Mouse (Mus musculus): Measurements from ENCODE around the gene Rab29. TPM values are rescaled to one million over a fixed set of nuclear protein-coding genes. Genes with fewer than 3 reads are reported as not detected.
A peak's percentile ranks its signal among the peaks of the same experiment; 100 is the strongest.

The Rab29 gene
- polyA plus RNA-seq, 1 experiment from 2014 or later: 10.3 TPM

- H3K4me3 ChIP-seq (ENCODE audit: low read depth, low read length): no peak overlapping the region
- H3K9me3 ChIP-seq (ENCODE audit: control insufficient read depth, low read length): no peaks in the 10 kb centered on the region
- WGBS: 62% methylated on average over 1 of the region's 1 CpGs
- H3K27ac ChIP-seq (ENCODE audit: low read depth, low read length): no peak overlapping the region
- no peak for ATAC-seq (ENCODE audit: insufficient read depth, low FRiP score, low TSS enrichment)
- no peak overlapping the region for H3K9ac ChIP-seq (ENCODE audit: low read length)
- H3K27me3 ChIP-seq (ENCODE audit: control insufficient read depth, insufficient read depth, low read length): no peaks in the 10 kb centered on the region
- H3K4me2 ChIP-seq (ENCODE audit: low read depth): no peak overlapping the region
- peaks cover 1% of the 10 kb centered on the region; the same call in 1 of the 2 replicates for H3K4me1 ChIP-seq (ENCODE audit: control insufficient read depth, insufficient read depth, low read length)
- no peaks in the 10 kb centered on the region for H3K36me3 ChIP-seq (ENCODE audit: control insufficient read depth, insufficient read depth, low read length)
- no peak for DNase-seq (ENCODE audit: low spot score)
Measured at GRCm38 (mm10) chr1:131872856-131873255, 5.8 kb downstream of the Rab29 start.

- Histone ChIP-seq H3K9me3 (ENCODE audit: control insufficient read depth, low read length) (no peaks in the 10 kb centered on the region), H3K4me2 (ENCODE audit: low read depth) (no peak overlapping the region), H3K9ac (ENCODE audit: low read length) (no peak overlapping the region), H3K4me3 (ENCODE audit: low read depth, low read length) (no peak overlapping the region), H3K27me3 (ENCODE audit: control insufficient read depth, insufficient read depth, low read length) (no peaks in the 10 kb centered on the region), H3K27ac (ENCODE audit: low read depth, low read length) (no peak overlapping the region), H3K36me3 (ENCODE audit: control insufficient read depth, insufficient read depth, low read length) (no peaks in the 10 kb centered on the region), H3K4me1 (ENCODE audit: control insufficient read depth, insufficient read depth, low read length) (no peaks in the 10 kb centered on the region)
- ATAC-seq (ENCODE audit: insufficient read depth, low FRiP score, low TSS enrichment): no peak
- 70% methylated on average over 2 of the region's 2 CpGs for whole genome bisulfite sequencing
- DNase-seq (ENCODE audit: low spot score): no peak
Measured at GRCm38 (mm10) chr1:131879816-131880215, 12.8 kb downstream of the Rab29 start.

- peak; percentile 20 for DNase-seq (ENCODE audit: low spot score)
Measured at GRCm38 (mm10) chr1:131882787-131883186, 15.8 kb downstream of the Rab29 start.

GRCm38 (mm10) chr1:131886173-131886572, 19.1 kb downstream of the Rab29 start:
- no peaks in the 10 kb centered on the region for H3K9me3 ChIP-seq (ENCODE audit: control insufficient read depth, low read length)
- no peak overlapping the region for H3K4me3 ChIP-seq (ENCODE audit: low read depth, low read length)
- H3K36me3 ChIP-seq (ENCODE audit: control insufficient read depth, insufficient read depth, low read length): no peaks in the 10 kb centered on the region
- H3K4me2 ChIP-seq (ENCODE audit: low read depth): no peak overlapping the region
- H3K27me3 ChIP-seq (ENCODE audit: control insufficient read depth, insufficient read depth, low read length): no peaks in the 10 kb centered on the region
- H3K9ac ChIP-seq (ENCODE audit: low read length): no peak overlapping the region
- no peak overlapping the region for H3K27ac ChIP-seq (ENCODE audit: low read depth, low read length)
- ATAC-seq (ENCODE audit: insufficient read depth, low FRiP score, low TSS enrichment) (no peak), DNase-seq (ENCODE audit: low spot score) (no peak)
- no peaks in the 10 kb centered on the region for H3K4me1 ChIP-seq (ENCODE audit: control insufficient read depth, insufficient read depth, low read length)
- 68% methylated on average over 2 of the region's 2 CpGs for WGBS

More at GRCm38 (mm10) chr1:131882787-131883186, 15.8 kb downstream of the Rab29 start:
- no peak for ATAC-seq (ENCODE audit: insufficient read depth, low FRiP score, low TSS enrichment)
- Histone ChIP-seq H3K4me1 (ENCODE audit: control insufficient read depth, insufficient read depth, low read length) (no peaks in the 10 kb centered on the region), H3K9ac (ENCODE audit: low read length) (no peak overlapping the region), H3K4me2 (ENCODE audit: low read depth) (no peak overlapping the region), H3K36me3 (ENCODE audit: control insufficient read depth, insufficient read depth, low read length) (no peaks in the 10 kb centered on the region), H3K9me3 (ENCODE audit: control insufficient read depth, low read length) (no peaks in the 10 kb centered on the region), H3K27me3 (ENCODE audit: control insufficient read depth, insufficient read depth, low read length) (no peaks in the 10 kb centered on the region), H3K4me3 (ENCODE audit: low read depth, low read length) (no peak overlapping the region), H3K27ac (ENCODE audit: low read depth, low read length) (no peak overlapping the region)
- WGBS: 61% methylated on average over 2 of the region's 2 CpGs

GRCm38 (mm10) chr1:131886641-131887040, 19.6 kb downstream of the Rab29 start:
- Histone ChIP-seq H3K27me3 (ENCODE audit: control insufficient read depth, insufficient read depth, low read length) (no peaks in the 10 kb centered on the region), H3K9ac (ENCODE audit: low read length) (no peak overlapping the region), H3K4me1 (ENCODE audit: control insufficient read depth, insufficient read depth, low read length) (no peaks in the 10 kb centered on the region), H3K4me2 (ENCODE audit: low read depth) (no peak overlapping the region), H3K9me3 (ENCODE audit: control insufficient read depth, low read length) (no peaks in the 10 kb centered on the region), H3K36me3 (ENCODE audit: control insufficient read depth, insufficient read depth, low read length) (no peaks in the 10 kb centered on the region), H3K4me3 (ENCODE audit: low read depth, low read length) (no peak overlapping the region), H3K27ac (ENCODE audit: low read depth, low read length) (no peak overlapping the region)
- no peak for DNase-seq (ENCODE audit: low spot score)
- whole genome bisulfite sequencing: 89% methylated on average over 3 of the region's 3 CpGs
- ATAC-seq (ENCODE audit: insufficient read depth, low FRiP score, low TSS enrichment): no peak

- no peak overlapping the region for H3K4me3 ChIP-seq (ENCODE audit: low read depth, low read length)
- ATAC-seq (ENCODE audit: insufficient read depth, low FRiP score, low TSS enrichment): no peak
- H3K27me3 ChIP-seq (ENCODE audit: control insufficient read depth, insufficient read depth, low read length): no peaks in the 10 kb centered on the region
- no peak overlapping the region for H3K27ac ChIP-seq (ENCODE audit: low read depth, low read length)
- no peaks in the 10 kb centered on the region for H3K36me3 ChIP-seq (ENCODE audit: control insufficient read depth, insufficient read depth, low read length)
- H3K9me3 ChIP-seq (ENCODE audit: control insufficient read depth, low read length): no peaks in the 10 kb centered on the region
- no peak for DNase-seq (ENCODE audit: low spot score)
- no peak overlapping the region for H3K9ac ChIP-seq (ENCODE audit: low read length)
- H3K4me1 ChIP-seq (ENCODE audit: control insufficient read depth, insufficient read depth, low read length): no peaks in the 10 kb centered on the region
- 55% methylated on average over 6 of the region's 6 CpGs for WGBS
- H3K4me2 ChIP-seq (ENCODE audit: low read depth): no peak overlapping the region
Measured at GRCm38 (mm10) chr1:131890043-131890658, 23.1 kb downstream of the Rab29 start.

GRCm38 (mm10) chr1:131891436-131891835, 24.4 kb downstream of the Rab29 start:
- Histone ChIP-seq H3K9me3 (ENCODE audit: control insufficient read depth, low read length) (no peaks in the 10 kb centered on the region), H3K4me3 (ENCODE audit: low read depth, low read length) (no peak overlapping the region), H3K27ac (ENCODE audit: low read depth, low read length) (no peak overlapping the region), H3K9ac (ENCODE audit: low read length) (no peak overlapping the region), H3K27me3 (ENCODE audit: control insufficient read depth, insufficient read depth, low read length) (no peaks in the 10 kb centered on the region), H3K4me2 (ENCODE audit: low read depth) (no peak overlapping the region), H3K4me1 (ENCODE audit: control insufficient read depth, insufficient read depth, low read length) (no peaks in the 10 kb centered on the region), H3K36me3 (ENCODE audit: control insufficient read depth, insufficient read depth, low read length) (no peaks in the 10 kb centered on the region)
- 70% methylated on average over 4 of the region's 4 CpGs for WGBS
- no peak for ATAC-seq (ENCODE audit: insufficient read depth, low FRiP score, low TSS enrichment)
- no peak for DNase-seq (ENCODE audit: low spot score)

- Histone ChIP-seq H3K9me3 (ENCODE audit: control insufficient read depth, low read length) (no peaks in the 10 kb centered on the region), H3K27ac (ENCODE audit: low read depth, low read length) (no peak overlapping the region), H3K4me1 (ENCODE audit: control insufficient read depth, insufficient read depth, low read length) (no peaks in the 10 kb centered on the region), H3K27me3 (ENCODE audit: control insufficient read depth, insufficient read depth, low read length) (no peaks in the 10 kb centered on the region), H3K36me3 (ENCODE audit: control insufficient read depth, insufficient read depth, low read length) (no peaks in the 10 kb centered on the region), H3K4me3 (ENCODE audit: low read depth, low read length) (no peak overlapping the region), H3K9ac (ENCODE audit: low read length) (no peak overlapping the region), H3K4me2 (ENCODE audit: low read depth) (no peak overlapping the region)
- no peak for ATAC-seq (ENCODE audit: insufficient read depth, low FRiP score, low TSS enrichment)
- DNase-seq (ENCODE audit: low spot score): no peak
- whole genome bisulfite sequencing: 86% methylated on average over 4 of the region's 4 CpGs
Measured at GRCm38 (mm10) chr1:131902679-131903078, 35.7 kb downstream of the Rab29 start.

- ATAC-seq (ENCODE audit: insufficient read depth, low FRiP score, low TSS enrichment): no peak
- Histone ChIP-seq H3K27ac (ENCODE audit: low read depth, low read length) (no peak overlapping the region), H3K4me3 (ENCODE audit: low read depth, low read length) (no peak overlapping the region), H3K9me3 (ENCODE audit: control insufficient read depth, low read length) (no peaks in the 10 kb centered on the region), H3K27me3 (ENCODE audit: control insufficient read depth, insufficient read depth, low read length) (no peaks in the 10 kb centered on the region), H3K36me3 (ENCODE audit: control insufficient read depth, insufficient read depth, low read length) (no peaks in the 10 kb centered on the region), H3K9ac (ENCODE audit: low read length) (no peak overlapping the region), H3K4me1 (ENCODE audit: control insufficient read depth, insufficient read depth, low read length) (no peaks in the 10 kb centered on the region), H3K4me2 (ENCODE audit: low read depth) (no peak overlapping the region)
- DNase-seq (ENCODE audit: low spot score): no peak
- WGBS: 90% methylated on average over 7 of the region's 7 CpGs
Measured at GRCm38 (mm10) chr1:131903251-131903650, 36.2 kb downstream of the Rab29 start.

Measured in neural tube, embryonic 11.5 days (tissue).